Mouse (Mus musculus) liver, adult 2 months (tissue): ENCODE results near the gene Slc5a6.
A peak's percentile ranks its signal among the peaks of the same experiment; 100 is the strongest.

Source experiments
- CTCF ChIP-seq: fragments of 200-500 bp; IDR thresholded peaks from 2 replicates; pipeline ENCODE4 v1.5.1; 2011; ENCODE audit warnings: low read depth, low read length, control low read depth
- POLR2A ChIP-seq: fragments of 200-500 bp; IDR thresholded peaks from 2 replicates; pipeline ENCODE4 v1.6.1; 2011; ENCODE audit warnings: low read length, control low read depth; ENCODE audit not compliant: insufficient read depth; ENCODE audit errors: extremely low read depth

GRCm38 (mm10) chr5:31054261-31055215, 5.8 kb upstream of the Slc5a6 start, which contains the start of gene Cad:
- TF ChIP-seq POLR2A (peak; percentile 67; the same call in 1 of the 2 replicates), CTCF (no peak)
